Mouse (Mus musculus): Measurements from ENCODE around the gene Gstp1.

The Gstp1 gene

DNA sequence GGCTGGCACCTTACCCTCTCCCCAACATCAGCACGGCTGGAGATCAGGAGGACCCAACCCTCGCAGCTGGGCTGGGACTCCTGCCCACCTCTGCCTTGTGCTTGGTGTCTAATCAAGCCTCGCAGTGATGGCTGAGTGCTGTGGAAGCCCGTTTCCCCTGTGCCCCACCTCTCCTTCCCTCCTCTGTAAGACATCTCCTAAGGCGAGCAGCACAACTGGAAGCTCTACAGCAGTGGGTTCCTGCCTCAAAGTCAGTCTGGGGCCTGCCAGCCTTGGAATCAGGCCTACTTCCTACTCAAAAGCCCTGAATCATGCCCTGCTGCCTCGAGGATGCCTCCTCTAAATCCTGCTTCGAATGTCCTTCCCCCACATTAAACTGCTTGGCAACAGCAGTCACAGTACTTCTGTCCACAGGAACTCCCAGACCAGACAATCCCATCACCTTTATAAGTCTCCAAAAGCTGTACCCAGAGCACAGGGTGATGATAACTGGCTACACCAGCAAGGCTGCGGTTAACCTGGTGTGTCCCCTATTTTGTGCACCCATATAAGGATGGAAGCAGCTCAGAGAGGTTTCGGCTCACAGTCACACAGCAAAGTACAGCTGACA is 38.6 kb downstream of the Gstp1 start:
- DNase-seq, result no peak

DNA sequence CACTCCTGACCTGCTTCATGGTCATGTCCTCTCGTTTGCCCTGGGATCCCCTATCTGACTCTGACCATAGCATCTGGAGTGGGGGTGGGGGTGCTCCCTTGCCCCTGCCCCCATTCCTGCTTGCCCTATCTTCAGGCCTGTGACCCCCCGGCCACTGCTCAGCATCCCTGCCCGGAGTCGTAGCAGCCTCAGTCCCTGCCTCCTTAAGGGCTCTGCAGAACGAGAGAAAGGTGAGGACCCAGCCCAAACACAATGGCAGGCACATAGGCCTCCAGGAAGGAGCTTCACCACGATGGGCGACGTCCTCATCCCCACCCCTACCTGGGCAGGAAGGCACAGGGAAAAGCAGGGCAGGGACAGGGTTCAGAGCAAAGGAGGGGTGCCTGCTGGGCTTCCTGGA is 39.5 kb downstream of the Gstp1 start:
- DNase-seq, result no peak

GRCm38 (mm10) chr19:3997231-3997630 is 40.6 kb downstream of the Gstp1 start:
- DNase-seq, result peak; percentile 21

DNA sequence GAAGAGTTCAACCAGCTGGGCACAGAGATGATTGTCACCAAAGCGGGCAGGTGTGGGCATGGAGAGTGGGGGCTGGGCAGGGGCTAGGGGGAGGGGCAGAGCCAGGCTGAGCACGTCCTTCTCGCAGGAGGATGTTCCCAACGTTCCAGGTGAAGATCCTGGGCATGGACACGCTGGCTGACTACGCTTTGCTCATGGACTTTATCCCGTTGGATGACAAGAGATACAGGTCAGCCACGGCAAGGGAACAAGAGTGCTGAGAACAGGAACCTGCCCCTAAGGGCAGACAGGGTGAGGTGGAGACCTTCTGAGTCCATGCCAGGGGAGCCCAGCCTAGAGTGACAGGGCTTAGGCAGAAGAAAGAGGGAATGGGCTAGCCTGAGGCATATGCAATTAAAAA is 41.0 kb downstream of the Gstp1 start:
- DNase-seq, result no peak

DNA sequence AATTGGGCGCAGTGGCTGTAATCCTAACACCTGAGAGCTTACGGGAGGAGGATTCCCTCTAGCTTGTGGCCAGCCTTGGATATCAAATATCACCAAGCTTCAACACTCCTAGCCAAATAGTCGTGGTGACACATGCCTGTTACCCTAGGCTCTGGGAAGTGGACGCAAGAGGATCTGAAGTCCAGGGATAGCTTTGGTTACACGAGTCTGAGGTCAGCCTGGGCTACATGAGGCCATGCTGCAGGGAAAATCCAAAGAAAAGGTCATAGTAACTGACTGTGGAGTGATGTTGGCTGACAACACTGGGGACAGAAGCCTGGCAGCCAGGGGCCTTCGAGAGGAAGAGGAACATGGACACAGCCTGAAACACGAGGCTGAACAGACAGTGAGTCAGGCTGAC is 41.7 kb downstream of the Gstp1 start:
- DNase-seq, result no peak

GRCm38 (mm10) chr19:3995505-3995904 is 42.3 kb downstream of the Gstp1 start:
- DNase-seq, result no peak

DNA sequence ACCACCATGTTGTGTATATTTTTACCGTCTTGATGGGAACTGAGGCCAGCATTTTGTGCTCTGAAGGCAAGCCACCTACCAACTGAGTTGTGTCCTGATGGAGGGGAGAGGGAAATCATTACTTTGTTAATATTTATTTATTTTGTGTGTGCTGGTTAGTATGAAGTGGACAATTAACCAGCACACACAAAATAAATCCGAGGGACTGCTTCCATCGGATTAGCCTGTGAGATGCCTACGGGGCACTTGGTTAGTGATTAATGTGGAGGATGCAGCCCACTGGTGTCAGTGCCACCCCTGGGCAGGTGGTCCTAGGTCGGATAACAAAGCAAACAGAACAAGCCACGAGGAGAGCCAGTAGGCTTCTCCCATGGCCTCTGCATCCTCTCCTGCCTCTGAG is 42.9 kb downstream of the Gstp1 start:
- DNase-seq, result no peak

- no peak for DNase-seq
Observed at GRCm38 (mm10) chr19:3992416-3992815, 45.4 kb downstream of the Gstp1 start, which contains the start of gene Tbx10. Gene Tbx10 (plus strand): TSS chr19:3992752.

DNA sequence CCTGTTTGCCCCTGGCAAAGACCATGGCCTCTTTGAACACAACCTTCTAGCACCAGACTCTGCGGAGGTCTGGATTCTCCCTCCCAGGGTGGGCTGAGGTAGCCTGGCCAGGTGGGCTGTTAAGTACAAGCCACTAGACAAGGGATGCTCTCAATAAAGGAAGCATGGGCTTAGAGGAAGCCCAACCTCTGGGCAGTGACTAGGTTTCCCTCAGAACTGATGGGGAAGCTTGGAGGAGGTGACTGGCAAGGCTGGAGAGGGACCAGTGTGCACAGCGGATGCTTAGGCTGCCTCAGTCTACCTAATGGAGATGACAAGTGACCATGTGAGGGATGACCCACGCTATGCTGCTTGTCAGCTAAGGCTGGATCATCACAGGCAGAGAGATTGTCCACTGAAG is 45.8 kb downstream of the Gstp1 start:
- DNase-seq, result no peak

DNA sequence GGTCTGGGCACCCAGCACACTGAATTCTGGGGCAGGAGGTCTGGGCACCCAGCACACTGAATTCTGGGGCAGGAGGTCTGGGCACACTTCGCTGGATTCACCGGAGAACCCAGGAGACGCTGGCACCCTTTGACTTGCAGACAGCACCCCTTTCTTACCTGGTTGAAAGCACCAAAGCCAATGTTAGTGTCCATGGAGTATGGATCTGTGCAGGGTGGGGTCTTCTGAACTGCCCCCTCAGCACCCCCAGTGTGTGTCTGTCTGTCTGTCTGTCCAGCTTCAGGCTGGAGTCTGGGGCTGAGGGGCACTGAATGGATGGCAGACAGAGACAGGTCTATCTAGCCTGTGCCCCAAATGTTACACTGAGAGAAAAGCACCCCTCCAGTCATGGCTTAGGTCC is 46.2 kb downstream of the Gstp1 start:
- no peak for DNase-seq

- peak; percentile 27 for DNase-seq
Observed at GRCm38 (mm10) chr19:3990804-3991203, 47.0 kb downstream of the Gstp1 start.

DNA sequence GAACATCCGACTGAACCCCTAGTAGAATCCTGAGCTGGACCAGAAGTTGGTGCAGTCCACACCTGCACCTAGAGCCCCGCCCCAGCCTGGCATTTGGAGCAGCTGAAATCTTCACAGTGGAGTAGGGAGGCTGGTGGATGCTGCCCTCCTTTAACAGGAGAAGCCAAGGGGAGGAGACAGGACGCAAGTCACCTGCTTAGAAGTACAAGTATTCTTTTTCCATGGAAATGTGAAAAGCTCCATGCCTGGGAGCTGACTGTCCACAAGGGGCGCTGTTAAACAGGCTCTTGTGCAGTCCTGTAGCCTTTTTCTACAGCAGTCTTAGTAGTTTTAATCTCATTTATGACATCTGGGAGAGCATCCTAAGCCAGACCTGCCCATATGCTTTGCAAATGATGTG is 49.0 kb downstream of the Gstp1 start:
- no peak for DNase-seq

DNA sequence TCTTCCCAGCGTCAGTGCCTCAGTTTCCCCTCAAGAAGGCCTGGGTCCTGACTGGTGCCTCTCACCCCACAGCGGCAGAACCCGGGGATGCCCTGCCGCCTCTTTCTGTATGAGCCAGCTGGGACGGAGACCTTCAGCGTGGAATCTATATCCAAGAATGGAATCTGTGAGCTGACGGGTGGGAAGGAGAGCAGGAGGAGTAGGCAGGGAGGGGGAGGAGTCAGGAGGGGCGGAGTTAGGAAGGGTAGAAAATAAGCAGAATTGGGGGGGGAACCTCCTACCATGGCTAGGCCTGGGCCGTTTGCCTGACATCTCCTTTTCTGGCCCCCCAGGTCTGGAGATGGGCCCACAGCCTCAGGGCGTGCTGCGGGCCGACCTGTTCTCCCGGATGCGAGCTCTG is 49.7 kb downstream of the Gstp1 start:
- no peak for DNase-seq

- DNase-seq, result peak; percentile 75
Observed at GRCm38 (mm10) chr19:3986334-3986733, 51.5 kb downstream of the Gstp1 start, which contains the start of gene Acy3. Gene Acy3 (plus strand): TSS chr19:3986570.
